Mouse (Mus musculus): ENCODE measurements around the gene Gpc6. TPM values are rescaled to one million over a fixed set of nuclear protein-coding genes. Genes with fewer than 3 reads are reported as not detected.

Gpc6 gene
- total RNA-seq, 2 experiments from 2014 or later = 18.2 to 19.4 TPM

DNA sequence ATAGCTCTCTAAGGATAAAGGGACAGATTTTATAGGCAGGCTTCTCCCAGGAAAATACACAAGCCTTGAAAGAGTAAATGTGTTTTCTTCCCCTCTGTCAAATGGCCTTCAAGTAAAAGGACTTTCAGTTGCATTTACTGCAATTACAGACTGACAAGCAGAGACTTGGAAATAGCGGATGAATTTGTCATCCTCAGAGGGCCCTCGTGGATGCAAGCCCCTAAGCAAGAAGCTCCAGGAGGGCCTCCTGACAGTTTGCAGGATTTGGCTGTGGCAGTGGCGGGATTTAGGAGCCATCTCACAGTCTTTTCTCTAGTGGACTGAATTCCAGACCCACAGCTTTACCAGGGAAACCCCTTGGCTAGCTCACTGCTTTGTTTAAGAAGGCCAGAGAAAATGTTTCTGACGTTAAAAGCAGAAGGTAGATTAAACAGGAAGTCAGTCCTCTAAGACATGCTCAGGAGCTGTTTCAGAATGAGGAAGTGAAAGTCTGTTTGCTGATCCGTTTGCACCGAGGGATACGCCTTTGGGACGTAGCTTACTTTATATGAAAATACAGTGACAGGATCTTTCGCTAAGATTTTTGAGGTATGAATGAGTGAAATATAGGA lies 700.1 kb downstream of the Gpc6 start:
- Histone ChIP-seq H3K4me3 (no peak overlapping the region), H3K27ac (no peak overlapping the region)
- no peak for TF ChIP-seq CTCF (IDR thresholded peaks at IDR 0.05)
- intact Hi-C loops (cut with DNase I) = no loop called here
- DNase-seq (ENCODE audit: extremely low spot score in 1 of 2, low spot score in 2 of 2) = no peak

DNA sequence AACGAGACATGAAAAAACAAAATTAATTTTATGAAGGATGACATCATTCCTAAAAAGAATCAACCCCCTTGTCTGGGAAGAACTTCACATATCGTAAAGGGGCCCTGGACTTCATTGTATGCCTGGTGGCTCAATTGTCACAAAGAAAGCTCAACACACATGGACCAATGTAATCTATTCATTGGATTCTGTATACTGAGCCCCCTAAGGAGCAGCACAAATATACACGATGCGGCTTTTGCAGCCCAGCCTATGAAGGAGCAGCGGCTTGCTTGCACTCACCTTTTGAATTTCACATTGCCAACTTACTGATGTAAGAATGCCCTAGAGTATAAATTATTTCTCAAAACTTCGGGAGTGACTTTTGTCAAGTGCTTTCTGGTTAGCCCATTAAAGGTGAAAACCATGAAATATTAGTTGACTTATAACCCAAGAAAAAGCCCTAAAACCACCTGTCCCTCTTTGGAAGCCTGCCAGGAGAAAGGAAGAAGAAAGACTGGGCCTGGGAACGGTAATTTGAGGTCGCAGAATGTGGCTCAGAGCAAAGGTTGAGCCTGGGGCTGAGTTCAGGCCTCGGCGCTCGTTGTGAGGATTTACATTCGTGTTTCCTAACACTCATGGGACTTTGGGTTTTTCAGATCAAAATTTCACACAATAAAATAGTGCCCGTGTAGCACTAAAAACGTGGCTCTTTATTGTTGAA lies 709.3 kb downstream of the Gpc6 start:
- TF ChIP-seq CTCF (IDR thresholded peaks at IDR 0.05) = no peak
- Histone ChIP-seq H3K4me3 (no peak overlapping the region), H3K27ac (no peak overlapping the region)
- no peak for DNase-seq (ENCODE audit: extremely low spot score in 1 of 2, low spot score in 2 of 2)
- intact Hi-C loops (cut with DNase I) = no loop called here

DNA sequence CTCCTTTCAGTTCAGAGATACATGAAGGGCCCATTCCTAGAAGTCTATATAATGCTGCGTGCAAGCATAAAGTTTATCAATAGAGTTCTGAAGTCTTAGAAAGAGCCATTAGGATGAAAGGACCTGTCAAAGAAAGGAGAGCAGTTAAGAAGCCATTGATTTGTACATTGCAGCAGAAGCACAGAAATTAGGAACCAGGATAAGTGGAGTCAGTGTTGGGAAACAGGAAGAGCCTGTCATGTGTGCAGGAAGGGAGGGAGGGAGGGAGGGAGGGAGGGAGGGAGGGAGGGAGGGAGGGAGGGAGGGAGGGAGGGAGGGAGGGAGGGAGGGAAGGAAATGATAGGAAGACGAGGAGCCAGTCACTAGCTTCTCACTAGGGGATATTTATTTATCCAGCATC lies 716.7 kb downstream of the Gpc6 start:
- Histone ChIP-seq H3K4me3 (no peak overlapping the region), H3K27ac (no peak overlapping the region)
- TF ChIP-seq CTCF (IDR thresholded peaks at IDR 0.05) = no peak
- intact Hi-C loops (cut with DNase I) = no loop called here
- no peak for DNase-seq (ENCODE audit: extremely low spot score in 1 of 2, low spot score in 2 of 2)

DNA sequence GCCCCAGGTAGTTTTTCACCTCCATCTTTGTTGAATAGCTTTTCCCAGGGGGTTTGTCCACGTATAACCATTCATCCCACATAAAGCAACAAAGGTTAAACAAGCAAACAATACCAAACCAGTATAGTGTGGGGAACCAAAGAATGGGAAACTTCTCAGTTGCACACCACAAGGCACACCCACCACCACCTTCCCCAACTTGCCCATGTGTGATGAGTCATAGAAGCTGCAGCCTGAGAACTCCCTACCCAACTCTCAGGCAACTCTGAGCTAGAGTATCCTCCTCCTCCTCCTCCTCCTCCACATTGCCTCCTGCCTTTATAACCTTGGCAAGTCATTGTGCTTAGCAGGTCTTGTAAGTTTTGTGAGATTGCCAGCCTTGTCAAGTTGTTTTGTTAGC lies 718.0 kb downstream of the Gpc6 start:
- H3K27ac ChIP-seq = no peak overlapping the region
- no peak for DNase-seq (ENCODE audit: extremely low spot score in 1 of 2, low spot score in 2 of 2)
- H3K4me3 ChIP-seq = no peak overlapping the region
- no peak for TF ChIP-seq CTCF (IDR thresholded peaks at IDR 0.05)
- intact Hi-C loops (cut with DNase I) = no loop called here

DNA sequence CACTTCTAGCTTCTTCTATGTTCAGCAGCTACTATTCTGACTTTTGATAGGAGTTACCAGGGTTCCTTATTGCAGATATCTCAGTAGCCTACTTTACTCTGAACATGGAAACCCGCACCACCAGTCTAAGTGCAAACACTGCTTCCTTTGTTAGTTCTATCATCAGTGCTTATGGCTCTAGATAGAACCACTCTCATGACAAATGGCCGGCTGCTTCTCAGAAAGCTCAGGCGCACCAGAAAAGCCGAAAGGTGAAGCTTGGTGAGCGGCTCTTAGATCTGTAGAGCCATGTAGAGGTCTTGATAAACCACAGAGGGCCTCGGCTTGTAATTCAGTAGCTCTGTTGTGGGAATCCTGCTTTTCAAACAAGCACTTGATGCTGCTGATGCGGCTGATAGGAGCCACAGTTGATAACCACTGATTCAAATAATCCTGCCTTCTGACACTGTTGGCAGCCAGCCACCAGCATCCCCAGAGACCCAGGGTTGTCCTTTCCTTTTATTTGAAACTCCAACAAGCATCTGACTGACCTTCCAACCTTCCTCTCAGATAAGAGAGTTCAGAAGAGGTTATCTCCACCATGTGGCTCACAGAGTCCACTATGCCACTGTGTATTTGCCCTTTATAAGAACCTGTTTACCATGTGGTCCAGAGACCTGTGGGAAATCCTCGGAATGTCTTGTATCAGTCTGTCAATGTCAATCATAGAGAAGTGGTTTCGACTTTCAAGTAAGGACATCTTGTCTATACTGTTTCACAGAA lies 723.3 kb downstream of the Gpc6 start:
- no peak for DNase-seq (ENCODE audit: extremely low spot score in 1 of 2, low spot score in 2 of 2)
- Histone ChIP-seq H3K27ac (no peak overlapping the region), H3K4me3 (no peak overlapping the region)
- no peak for TF ChIP-seq CTCF (IDR thresholded peaks at IDR 0.05)
- intact Hi-C loops (cut with DNase I) = no loop called here

DNA sequence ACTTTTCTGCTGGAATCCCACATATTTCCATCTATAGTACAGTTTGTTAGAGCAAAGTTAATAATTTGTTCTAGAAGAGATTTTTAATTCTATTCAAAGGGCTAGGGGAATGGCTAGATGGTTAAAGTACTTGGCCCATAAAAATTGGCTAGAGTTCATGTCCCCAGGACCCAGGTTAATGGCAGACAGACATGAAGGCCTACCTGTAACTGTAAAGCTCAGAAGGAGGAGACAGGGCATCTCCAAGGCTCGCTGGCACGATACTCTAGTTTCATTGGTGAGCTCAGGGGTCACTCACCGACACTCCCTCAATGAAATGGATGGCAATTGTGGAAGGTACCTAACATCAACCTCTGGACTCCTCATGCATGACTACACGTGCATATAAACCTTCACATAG lies 725.0 kb downstream of the Gpc6 start:
- no peak for DNase-seq (ENCODE audit: extremely low spot score in 1 of 2, low spot score in 2 of 2)
- Histone ChIP-seq H3K27ac (no peak overlapping the region), H3K4me3 (no peak overlapping the region)
- intact Hi-C loops (cut with DNase I) = no loop called here
- TF ChIP-seq CTCF (IDR thresholded peaks at IDR 0.05) = no peak

GRCm38 (mm10) chr14:117651271-117651670 lies 726.2 kb downstream of the Gpc6 start:
- H3K27ac ChIP-seq = no peak overlapping the region
- no peak overlapping the region for H3K4me3 ChIP-seq
- TF ChIP-seq CTCF (IDR thresholded peaks at IDR 0.05) = no peak
- intact Hi-C loops (cut with DNase I) = no loop called here
- no peak for DNase-seq (ENCODE audit: extremely low spot score in 1 of 2, low spot score in 2 of 2)

DNA sequence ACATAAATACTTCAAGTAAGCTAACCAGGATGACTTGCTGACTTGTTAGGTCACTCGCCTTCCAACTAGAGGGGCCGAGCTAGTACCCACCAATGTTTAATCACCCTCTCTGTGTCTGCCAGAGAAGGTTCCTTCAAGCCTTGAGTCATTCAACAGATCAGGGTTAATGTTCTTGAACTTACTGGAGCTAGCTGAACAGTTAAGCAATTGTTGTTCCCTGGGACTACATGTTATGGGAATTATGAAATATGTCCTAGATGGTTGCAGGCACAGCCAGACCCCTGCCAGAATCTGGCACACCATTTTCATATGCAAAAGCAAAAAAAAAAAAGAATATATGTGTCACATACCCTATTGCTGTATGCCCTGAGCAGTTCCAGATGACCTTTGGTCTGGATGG lies 726.8 kb downstream of the Gpc6 start:
- no peak for TF ChIP-seq CTCF (IDR thresholded peaks at IDR 0.05)
- Histone ChIP-seq H3K4me3 (no peak overlapping the region), H3K27ac (no peak overlapping the region)
- intact Hi-C loops (cut with DNase I) = no loop called here
- no peak for DNase-seq (ENCODE audit: extremely low spot score in 1 of 2, low spot score in 2 of 2)

DNA sequence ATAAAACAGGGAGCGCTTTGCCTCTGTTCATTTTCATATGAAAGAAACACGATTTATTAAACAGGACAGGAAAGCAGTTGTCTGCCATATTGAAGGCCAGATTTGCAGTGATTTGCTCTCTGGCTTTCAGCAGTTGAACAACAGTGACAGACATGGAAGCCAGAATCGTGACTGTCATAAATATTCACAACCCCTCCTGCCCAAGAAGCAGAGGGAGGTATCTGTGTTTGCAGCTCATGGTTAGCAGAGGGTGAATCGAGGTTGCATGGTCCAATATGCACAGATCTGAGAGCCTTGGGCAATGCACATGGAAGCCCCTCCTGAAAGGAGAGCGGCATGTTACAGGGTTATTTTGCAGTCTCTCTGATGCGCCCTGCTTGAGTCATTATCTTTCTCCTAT lies 730.3 kb downstream of the Gpc6 start:
- no peak for DNase-seq (ENCODE audit: extremely low spot score in 1 of 2, low spot score in 2 of 2)
- intact Hi-C loops (cut with DNase I) = no loop called here
- Histone ChIP-seq H3K27ac (no peak overlapping the region), H3K4me3 (no peak overlapping the region)
- TF ChIP-seq CTCF (IDR thresholded peaks at IDR 0.05) = no peak

DNA sequence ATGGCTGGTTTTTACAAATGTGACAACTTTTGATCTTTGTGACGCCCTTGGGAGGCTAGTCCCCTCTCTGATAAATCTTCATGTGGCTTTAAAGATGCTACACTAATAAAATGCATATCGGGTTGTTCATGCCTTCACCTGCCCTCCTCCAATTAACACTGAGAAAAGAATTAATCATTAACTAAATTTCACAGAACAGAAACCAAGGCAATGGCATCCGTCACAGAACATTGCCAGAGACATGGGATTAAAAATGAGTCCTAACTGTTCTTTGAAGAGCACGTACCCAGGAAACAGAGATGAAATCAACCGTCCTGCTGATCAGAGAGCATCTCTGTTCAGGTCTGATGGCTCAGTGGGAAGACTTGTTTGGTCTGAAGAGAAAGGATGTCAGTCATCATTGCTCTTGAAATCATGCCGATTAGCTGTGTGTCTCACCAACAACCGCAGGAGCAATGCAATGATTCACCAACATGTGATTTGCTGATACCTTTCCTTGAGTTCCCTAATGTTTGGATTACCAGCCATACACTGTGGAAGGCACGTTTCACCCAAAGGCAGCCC lies 734.2 kb downstream of the Gpc6 start:
- H3K27ac ChIP-seq = no peak overlapping the region
- no peak for TF ChIP-seq CTCF (IDR thresholded peaks at IDR 0.05)
- intact Hi-C loops (cut with DNase I) = no loop called here

GRCm38 (mm10) chr14:117662261-117662660 lies 737.1 kb downstream of the Gpc6 start:
- DNase-seq (ENCODE audit: extremely low spot score in 1 of 2, low spot score in 2 of 2) = no peak
- intact Hi-C loops (cut with DNase I) = no loop called here
- Histone ChIP-seq H3K4me3 (no peak overlapping the region), H3K27ac (no peak overlapping the region)
- TF ChIP-seq CTCF (IDR thresholded peaks at IDR 0.05) = no peak

More for the DNA sequence above, 734.2 kb downstream of the Gpc6 start:
- DNase-seq (ENCODE audit: extremely low spot score in 1 of 2, low spot score in 2 of 2) = no peak
- H3K4me3 ChIP-seq = no peak overlapping the region

DNA sequence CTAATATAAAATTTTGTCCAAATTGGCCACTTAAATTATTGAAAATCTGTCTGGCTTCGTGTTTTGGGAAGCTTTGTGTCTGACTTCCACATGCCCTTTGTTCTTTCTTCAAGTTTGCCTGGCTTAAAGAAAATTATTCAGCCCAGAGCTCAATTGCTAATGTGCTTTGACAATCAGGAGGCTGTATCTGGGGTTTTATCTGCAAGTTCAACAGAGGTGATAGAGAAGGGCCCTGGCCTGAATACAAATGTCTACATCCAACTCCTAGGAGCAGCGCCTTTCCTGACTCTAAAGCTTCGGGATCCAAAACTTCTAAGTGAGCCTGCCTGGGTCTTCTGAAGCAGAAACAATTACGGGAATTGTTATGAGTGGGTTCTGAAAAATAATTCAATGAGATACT lies 739.7 kb downstream of the Gpc6 start:
- no peak for TF ChIP-seq CTCF (IDR thresholded peaks at IDR 0.05)

More for the DNA sequence above, 739.7 kb downstream of the Gpc6 start:
- H3K27ac ChIP-seq = no peak overlapping the region
- intact Hi-C loops (cut with DNase I) = no loop called here
- H3K4me3 ChIP-seq = no peak overlapping the region
- no peak for DNase-seq (ENCODE audit: extremely low spot score in 1 of 2, low spot score in 2 of 2)

All from left cerebral cortex, adult 2 months (tissue).